Mouse (Mus musculus): ENCODE measurements around the gene Arhgef26.

Gene Arhgef26

DNA sequence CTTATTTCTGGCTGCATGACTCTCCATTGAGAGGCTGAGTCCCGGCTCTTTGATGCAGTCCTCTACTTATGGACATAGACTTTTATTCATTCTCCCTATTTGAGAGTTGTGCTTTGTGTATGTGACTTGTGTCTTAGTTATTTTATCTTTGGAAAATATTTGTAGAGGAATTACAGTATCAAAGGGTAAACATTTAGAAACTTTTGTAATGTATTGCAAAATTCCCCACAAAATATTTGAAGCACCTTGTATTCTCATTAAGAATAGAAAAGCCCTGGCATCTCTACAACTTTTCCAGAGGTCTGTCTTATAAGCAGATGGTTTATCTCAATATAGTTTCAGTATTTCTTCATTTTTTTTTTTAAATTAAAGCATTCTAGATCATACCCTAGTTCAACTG lies 44.7 kb downstream of the Arhgef26 start:
- DNase-seq (ENCODE audit: low spot score in 2 of 2), result no peak

DNA sequence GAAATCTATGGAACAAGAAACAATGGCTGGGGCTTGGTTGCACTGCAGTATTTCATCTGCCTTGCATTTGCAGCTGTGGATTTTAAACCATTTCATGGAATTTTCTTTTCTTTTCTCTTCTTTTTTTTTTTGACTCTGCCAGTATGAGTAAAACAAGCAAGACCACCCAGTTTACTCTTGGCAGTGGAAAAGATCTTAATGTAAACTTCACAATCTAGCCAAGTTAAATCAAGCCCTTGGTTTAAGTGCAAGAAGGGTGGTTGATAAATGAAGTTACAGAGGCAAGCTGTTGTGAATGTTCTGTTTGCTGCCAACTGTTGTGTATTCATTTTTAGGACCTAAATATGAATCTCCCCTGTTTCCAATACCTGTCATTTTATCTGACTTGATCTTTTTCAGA lies 54.5 kb downstream of the Arhgef26 start:
- no peak for DNase-seq (ENCODE audit: low spot score in 2 of 2)

GRCm38 (mm10) chr3:62394284-62394683 lies 56.1 kb downstream of the Arhgef26 start:
- DNase-seq (ENCODE audit: low spot score in 2 of 2), result no peak

- no peak for DNase-seq (ENCODE audit: low spot score in 2 of 2)
Observed at GRCm38 (mm10) chr3:62395368-62395767, 57.2 kb downstream of the Arhgef26 start.

DNA sequence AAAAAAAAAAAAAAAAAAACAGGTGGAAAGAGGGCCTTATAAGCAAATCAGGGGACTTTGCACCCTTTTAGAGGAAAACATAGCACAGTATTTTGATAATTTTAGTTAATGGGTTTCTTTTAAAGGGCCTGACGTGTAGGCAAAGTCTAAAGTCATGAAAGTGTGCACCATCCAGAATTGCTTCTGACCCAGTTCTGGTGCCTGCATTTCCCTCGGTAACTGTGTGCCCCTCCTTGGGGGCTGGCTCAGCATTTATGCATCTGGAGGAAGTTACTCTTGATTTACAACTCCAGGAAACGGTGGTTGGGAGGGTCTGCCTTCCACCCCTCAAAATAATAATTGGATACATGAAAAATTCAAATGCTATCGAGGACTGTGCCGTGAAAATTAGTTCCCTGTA lies 58.0 kb downstream of the Arhgef26 start:
- DNase-seq (ENCODE audit: low spot score in 2 of 2), result no peak

GRCm38 (mm10) chr3:62398094-62398493 lies 60.0 kb downstream of the Arhgef26 start:
- no peak for DNase-seq (ENCODE audit: low spot score in 2 of 2)

GRCm38 (mm10) chr3:62399826-62400746 lies 61.9 kb downstream of the Arhgef26 start:
- DNase-seq (ENCODE audit: low spot score in 2 of 2), result no peak

DNA sequence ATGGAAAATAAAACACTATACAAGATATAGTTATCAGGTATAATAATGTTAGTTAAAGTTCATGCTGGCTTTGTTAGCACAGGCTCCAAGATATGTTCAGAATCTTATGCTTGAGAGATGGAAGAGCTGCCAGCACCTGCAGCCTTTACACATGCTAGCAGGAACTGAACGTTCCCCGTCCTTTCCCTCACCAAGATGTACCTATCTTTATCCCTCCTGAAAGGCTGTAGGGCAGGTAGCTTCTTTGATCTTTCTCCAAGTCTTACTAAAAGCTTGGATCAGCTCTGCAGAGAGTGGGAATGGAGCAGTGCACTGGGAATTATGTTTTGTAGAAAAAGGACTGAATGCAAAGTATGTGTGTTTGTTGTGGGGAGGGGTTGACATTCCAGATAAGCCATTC lies 64.3 kb downstream of the Arhgef26 start:
- no peak for DNase-seq (ENCODE audit: low spot score in 2 of 2)

DNA sequence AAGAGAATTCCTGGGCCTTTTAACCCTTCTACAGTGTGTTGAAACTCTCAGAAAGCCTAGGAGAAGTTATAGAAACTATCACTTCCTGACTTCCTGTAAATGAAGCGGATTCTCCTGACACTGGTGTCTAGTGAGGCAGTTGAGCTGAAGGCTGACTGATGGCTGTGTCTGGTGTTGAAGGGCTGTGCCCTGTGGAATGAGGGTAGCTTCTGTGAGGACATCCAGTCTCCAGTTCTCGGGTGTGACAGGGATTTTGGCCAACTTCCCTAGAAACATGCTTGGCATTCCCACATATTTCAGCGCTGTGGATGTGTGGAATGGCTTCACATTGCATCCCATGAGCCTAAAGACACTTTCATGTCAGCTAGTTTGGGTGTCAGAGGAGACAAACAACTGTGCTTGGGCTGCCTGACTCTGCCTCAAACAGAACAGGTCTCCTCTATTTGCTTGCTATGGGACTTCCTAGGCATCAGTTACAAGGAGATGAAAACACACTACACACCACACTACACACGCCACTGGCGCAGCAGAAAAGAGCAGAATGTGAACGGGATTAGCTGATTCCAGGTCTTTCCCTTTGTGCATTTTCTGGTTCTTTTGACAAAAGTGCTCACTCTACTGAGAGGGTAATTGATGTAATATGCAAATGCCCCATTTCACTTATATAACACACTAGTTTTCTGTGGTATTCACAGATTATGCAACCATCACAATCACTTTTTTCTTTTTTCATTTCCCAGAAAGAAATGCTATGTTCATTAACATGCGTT lies 66.5 kb downstream of the Arhgef26 start:
- no peak for DNase-seq (ENCODE audit: low spot score in 2 of 2)

GRCm38 (mm10) chr3:62409555-62410182 lies 71.5 kb downstream of the Arhgef26 start:
- no peak for DNase-seq (ENCODE audit: low spot score in 2 of 2)

DNA sequence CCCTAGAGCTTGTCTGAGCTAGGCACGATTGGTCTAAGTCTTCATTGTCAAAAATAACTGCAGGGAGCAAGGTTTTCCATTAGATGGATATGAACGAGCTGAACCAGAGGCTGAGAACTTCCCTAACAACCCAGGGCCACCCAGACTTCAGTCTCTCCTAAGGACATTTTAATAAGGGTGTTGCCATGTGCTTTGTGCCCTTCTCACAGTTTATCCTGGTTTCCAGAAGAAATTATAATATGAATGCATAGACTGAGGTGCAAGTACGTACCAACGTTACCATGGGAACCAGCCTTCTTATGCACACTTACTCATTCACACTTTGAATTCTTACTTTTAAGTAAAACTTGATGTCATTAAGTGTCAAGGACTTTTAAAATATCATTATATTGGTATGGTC lies 72.3 kb downstream of the Arhgef26 start:
- DNase-seq (ENCODE audit: low spot score in 2 of 2), result no peak

GRCm38 (mm10) chr3:62412704-62413103 lies 74.6 kb downstream of the Arhgef26 start:
- DNase-seq (ENCODE audit: low spot score in 2 of 2), result no peak

- DNase-seq (ENCODE audit: low spot score in 2 of 2), result no peak
Observed at GRCm38 (mm10) chr3:62414926-62415325, 76.8 kb downstream of the Arhgef26 start.

DNA sequence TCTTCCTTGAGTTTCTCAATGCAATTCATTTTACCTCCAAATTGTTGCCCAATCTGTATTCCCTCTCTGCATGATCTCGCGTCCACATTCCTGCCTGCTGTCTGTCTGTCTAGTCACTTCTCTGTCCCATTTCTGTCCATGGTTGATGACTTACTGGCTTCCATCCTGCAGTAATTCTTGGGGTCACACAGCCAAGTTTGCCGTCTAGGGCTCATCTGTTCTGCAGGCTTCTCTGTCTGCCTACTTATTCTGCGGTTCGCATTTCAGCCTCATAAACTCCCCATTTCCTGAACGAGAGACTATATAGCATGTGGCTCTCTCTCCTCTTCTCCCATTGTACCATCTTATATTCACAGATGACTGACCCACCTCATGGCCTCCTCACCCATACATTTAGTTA lies 79.3 kb downstream of the Arhgef26 start:
- DNase-seq (ENCODE audit: low spot score in 2 of 2), result no peak

GRCm38 (mm10) chr3:62418387-62419138 lies 80.4 kb downstream of the Arhgef26 start:
- no peak for DNase-seq (ENCODE audit: low spot score in 2 of 2)

DNA sequence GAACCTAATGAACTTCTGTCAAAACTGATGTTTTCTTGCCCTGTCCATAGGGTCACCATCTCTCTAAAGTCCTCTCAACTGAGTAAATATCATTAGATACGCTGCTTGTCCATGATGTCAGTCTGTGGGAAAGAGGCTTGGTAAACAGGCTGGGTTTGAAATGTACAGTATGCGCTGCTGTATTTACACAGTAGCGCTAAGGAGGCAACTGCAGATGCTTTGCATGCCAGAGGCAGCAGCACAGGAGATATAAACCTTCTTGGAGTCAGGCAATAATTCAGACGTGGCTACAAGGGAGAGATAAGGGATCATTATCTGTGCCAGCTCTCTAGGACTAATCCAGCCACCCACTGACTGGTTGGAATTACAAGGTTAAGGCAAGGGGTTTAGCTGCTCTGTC lies 95.5 kb downstream of the Arhgef26 start:
- DNase-seq (ENCODE audit: low spot score in 2 of 2), result no peak

- no peak for DNase-seq (ENCODE audit: low spot score in 2 of 2)
Observed at GRCm38 (mm10) chr3:62435923-62436322, 97.8 kb downstream of the Arhgef26 start.

- no peak for DNase-seq (ENCODE audit: low spot score in 2 of 2)
Observed at GRCm38 (mm10) chr3:62440431-62440969, 102.4 kb downstream of the Arhgef26 start.

- DNase-seq (ENCODE audit: low spot score in 2 of 2), result no peak
Observed at GRCm38 (mm10) chr3:62443582-62444194, 105.5 kb downstream of the Arhgef26 start.

GRCm38 (mm10) chr3:62446271-62446670 lies 108.1 kb downstream of the Arhgef26 start:
- no peak for DNase-seq (ENCODE audit: low spot score in 2 of 2)

GRCm38 (mm10) chr3:62447151-62447550 lies 109.0 kb downstream of the Arhgef26 start:
- no peak for DNase-seq (ENCODE audit: low spot score in 2 of 2)
